Mouse (Mus musculus) intestine, embryonic 16.5 days (tissue): Measurements from ENCODE around the gene Fam107b. TPM values are rescaled to one million over a fixed set of nuclear protein-coding genes. Genes with fewer than 3 reads are reported as not detected.

Experiments used
- ATAC-seq: fragments of 200-750 bp; cut with Nextera tagmentation; 2 replicates; pipeline ENCODE4 v1.8.0; 2017; ENCODE audit warnings: moderate TSS enrichment, moderate library complexity
- H3K27ac ChIP-seq: fragments of 300-500 bp; sonication (generic); 2 replicates; pipeline ENCODE4 v1.5.1; 2014; ENCODE audit warnings: mild to moderate bottlenecking, low read length
- H3K27me3 ChIP-seq: fragments of 300-500 bp; sonication (generic); replicated peaks from 2 replicates; pipeline ENCODE4 v1.6.1; 2014; ENCODE audit warnings: low read length, control low read depth, mixed read lengths; ENCODE audit not compliant: control insufficient read depth, insufficient read depth
- H3K36me3 ChIP-seq: fragments of 300-500 bp; sonication (generic); 2 replicates; pipeline ENCODE4 v1.6.1; 2014; ENCODE audit warnings: low read length, control low read depth; ENCODE audit not compliant: control insufficient read depth, insufficient read depth
- H3K4me1 ChIP-seq: fragments of 300-500 bp; sonication (generic); 2 replicates; pipeline ENCODE4 v1.6.1; 2014; ENCODE audit warnings: low read length, control low read depth, mixed read lengths; ENCODE audit not compliant: control insufficient read depth, insufficient read depth
- H3K4me2 ChIP-seq: fragments of 300-500 bp; sonication (generic); 2 replicates; pipeline ENCODE4 v1.6.1; 2014; ENCODE audit warnings: low read depth, low read length, control low read depth
- H3K4me3 ChIP-seq: fragments of 300-500 bp; sonication (generic); 2 replicates; pipeline ENCODE4 v1.5.1; 2014; ENCODE audit warnings: mild to moderate bottlenecking, low read length
- H3K9ac ChIP-seq: fragments of 300-500 bp; sonication (generic); 2 replicates; pipeline ENCODE4 v1.6.1; 2014; ENCODE audit warnings: low read depth, low read length
- H3K9me3 ChIP-seq: fragments of 300-500 bp; sonication (generic); 2 replicates; pipeline ENCODE4 v1.6.1; 2016; ENCODE audit warnings: low read length, control low read depth; ENCODE audit not compliant: control insufficient read depth
- WGBS: fragments of 180-500 bp; shearing (Covaris S2); extraction: QIAGEN DNeasy Blood & Tissue Kit; methylation state at CpG from one replicate; pipeline ENCODE4 v1.1.7; 2014; 5-methylcytosine and 5-hydroxymethylcytosine counted together
- polyA plus RNA-seq: library from polyadenylated mRNA; unstranded; fragments of >200 nt; fragmentation: Nextera tagmentation; extraction: Ambion mirVana; gene quantifications from 2 replicates; pipeline ENCODE4 v1.2.1, GENCODE M21; 2015

The Fam107b gene
- polyA plus RNA-seq, 1 experiment from 2014 or later, result 36.8 TPM

DNA sequence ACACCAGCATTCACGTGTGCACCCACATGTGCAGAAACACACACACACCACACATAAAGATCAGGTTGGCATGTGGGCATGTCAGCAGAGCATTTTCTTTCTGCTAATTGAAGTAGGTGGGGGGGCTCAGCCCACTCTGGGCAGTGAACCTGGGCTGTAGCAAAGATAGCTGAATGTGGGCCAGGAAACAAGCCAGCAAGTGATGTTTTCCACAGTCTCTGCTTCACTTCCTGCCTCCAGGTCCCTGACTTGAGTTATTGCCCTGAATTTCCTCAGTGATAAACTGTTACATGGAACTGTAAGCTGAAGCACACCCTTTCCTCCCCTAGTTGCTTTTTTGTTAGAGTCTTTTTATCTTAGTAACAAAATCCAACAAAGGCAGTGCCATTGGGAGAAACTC, 6.1 kb downstream of the Fam107b start:
- H3K4me3 ChIP-seq, result no peak overlapping the region
- no peaks in the 10 kb centered on the region for H3K36me3 ChIP-seq
- no peak for ATAC-seq
- no peak overlapping the region for H3K27ac ChIP-seq
- H3K27me3 ChIP-seq, result no peaks in the 10 kb centered on the region
- 56% methylated on average over 1 of the region's 1 CpGs for WGBS
- no peak overlapping the region for H3K4me2 ChIP-seq
- no peak overlapping the region for H3K9ac ChIP-seq
- no peaks in the 10 kb centered on the region for H3K4me1 ChIP-seq
- H3K9me3 ChIP-seq, result no peaks in the 10 kb centered on the region

DNA sequence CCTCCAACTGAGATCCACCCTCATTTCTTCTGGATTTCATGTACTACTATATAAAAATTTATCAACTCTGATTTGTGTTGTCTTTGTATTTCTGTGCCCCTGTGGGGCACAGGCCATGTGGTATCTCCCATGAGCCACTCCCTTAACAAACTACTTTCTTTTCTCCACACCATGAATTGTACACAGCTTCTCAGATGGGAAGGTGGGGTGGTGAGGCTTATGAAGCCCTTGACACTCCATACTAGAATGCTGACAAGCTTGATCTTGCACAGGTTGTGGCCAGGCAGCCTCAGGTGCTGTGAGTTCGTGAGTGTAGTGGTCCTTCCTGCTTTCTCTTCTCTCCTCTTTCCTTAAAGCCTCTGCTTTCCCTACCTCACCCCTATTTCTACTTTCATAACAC, 6.9 kb downstream of the Fam107b start:
- H3K36me3 ChIP-seq, result no peaks in the 10 kb centered on the region
- no peaks in the 10 kb centered on the region for H3K9me3 ChIP-seq
- no peak for ATAC-seq
- H3K4me2 ChIP-seq, result no peak overlapping the region
- 55% methylated on average over 1 of the region's 1 CpGs for WGBS
- no peak overlapping the region for H3K4me3 ChIP-seq
- no peaks in the 10 kb centered on the region for H3K27me3 ChIP-seq
- no peaks in the 10 kb centered on the region for H3K4me1 ChIP-seq
- H3K27ac ChIP-seq, result no peak overlapping the region
- H3K9ac ChIP-seq, result no peak overlapping the region

DNA sequence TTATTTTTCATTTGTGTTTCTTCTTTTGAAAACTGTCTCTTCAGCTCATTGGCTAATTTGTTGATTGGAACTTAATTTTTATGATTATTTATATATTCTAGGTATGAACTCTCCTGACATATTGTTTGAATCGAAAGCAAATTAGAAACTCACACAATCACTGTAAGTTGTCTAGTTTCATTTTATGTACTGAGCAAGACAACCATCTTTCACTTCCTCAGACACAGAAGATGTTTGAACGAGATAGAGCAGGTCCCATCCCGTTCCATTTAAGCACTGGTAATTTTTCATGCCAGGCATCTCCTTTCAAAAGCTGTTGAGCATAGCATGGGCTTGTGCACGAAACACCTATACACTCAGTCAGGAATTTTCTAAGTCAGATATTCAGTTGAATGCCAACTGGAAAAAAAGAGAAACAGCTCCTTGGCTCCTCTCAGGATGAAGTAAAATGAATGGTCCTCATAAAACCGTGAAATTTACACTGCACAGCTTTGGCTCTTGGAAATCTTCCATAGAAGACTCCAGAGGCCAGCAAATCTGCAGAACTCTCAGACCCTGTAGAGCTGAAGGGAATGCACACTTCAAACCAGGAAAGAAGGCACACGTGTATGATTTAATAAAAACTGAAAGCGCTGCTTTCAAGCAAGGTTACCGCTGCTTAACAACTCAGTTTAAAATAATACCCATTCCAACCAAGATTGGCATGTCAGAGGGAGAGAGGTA, 8.1 kb downstream of the Fam107b start:
- Histone ChIP-seq H3K27ac (no peak overlapping the region), H3K4me1 (no peaks in the 10 kb centered on the region), H3K9me3 (no peaks in the 10 kb centered on the region), H3K4me3 (no peak overlapping the region), H3K4me2 (no peak overlapping the region), H3K27me3 (no peaks in the 10 kb centered on the region), H3K36me3 (no peaks in the 10 kb centered on the region), H3K9ac (no peak overlapping the region)
- ATAC-seq, result no peak
- WGBS, result 68% methylated on average over 8 of the region's 8 CpGs

DNA sequence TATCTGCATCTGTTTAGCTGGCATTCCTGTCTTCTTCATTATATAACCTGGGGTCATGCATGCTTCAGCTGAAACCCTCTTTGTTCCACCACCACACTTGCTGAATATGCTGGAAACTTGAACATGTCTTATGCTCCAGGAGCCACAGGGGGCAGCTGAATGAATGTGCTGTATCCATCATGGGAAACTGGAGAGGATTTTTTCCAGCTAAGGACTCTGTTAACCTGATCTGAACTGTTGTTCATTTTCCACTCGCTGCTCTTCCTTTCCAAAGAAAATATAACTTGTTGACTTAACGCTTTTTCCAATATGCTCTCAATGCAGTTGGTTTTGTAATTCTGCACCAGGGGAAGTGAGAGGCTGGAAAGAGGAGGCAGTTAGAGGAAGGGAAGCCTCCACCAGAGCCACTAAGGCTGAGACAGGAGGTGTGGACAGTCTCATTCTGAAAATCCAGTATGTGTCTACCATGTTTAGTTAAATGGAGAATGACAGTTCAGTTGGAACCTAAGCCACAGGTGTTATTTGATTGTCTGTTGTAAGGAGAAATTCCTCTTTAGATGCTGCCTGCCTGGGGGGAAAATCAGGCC, 9.1 kb downstream of the Fam107b start:
- no peak overlapping the region for H3K9ac ChIP-seq
- H3K4me1 ChIP-seq, result no peaks in the 10 kb centered on the region
- H3K27me3 ChIP-seq, result no peaks in the 10 kb centered on the region
- H3K4me2 ChIP-seq, result no peak overlapping the region
- H3K4me3 ChIP-seq, result no peak overlapping the region
- ATAC-seq, result no peak
- no peaks in the 10 kb centered on the region for H3K9me3 ChIP-seq
- H3K27ac ChIP-seq, result no peak overlapping the region
- 65% methylated on average over 2 of the region's 2 CpGs for WGBS
- no peaks in the 10 kb centered on the region for H3K36me3 ChIP-seq

DNA sequence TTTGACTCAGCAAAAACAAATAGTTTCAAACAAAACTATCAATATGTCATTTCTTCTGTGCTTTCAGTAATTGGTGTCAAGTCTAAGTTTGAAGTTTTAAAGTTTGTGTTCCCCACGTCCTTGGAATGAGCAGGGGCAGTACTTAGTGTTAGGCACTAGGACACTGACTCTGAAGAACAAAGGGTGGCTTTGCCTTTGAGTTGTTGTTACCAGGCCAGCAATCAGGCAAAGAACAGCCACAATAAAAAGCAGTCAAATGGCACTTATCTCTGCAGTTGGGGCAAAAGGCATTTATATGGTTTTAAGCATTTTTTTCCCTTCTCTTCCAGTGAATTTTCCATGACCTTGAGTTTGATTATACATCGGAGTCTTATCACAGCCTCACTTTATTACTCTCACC, 12.5 kb downstream of the Fam107b start:
- no peaks in the 10 kb centered on the region for H3K4me1 ChIP-seq
- no peak overlapping the region for H3K4me3 ChIP-seq
- no peaks in the 10 kb centered on the region for H3K27me3 ChIP-seq
- no peak overlapping the region for H3K9ac ChIP-seq
- ATAC-seq, result peak; percentile 88
- H3K36me3 ChIP-seq, result no peaks in the 10 kb centered on the region
- no peak overlapping the region for H3K27ac ChIP-seq
- WGBS, result 42% methylated on average over 2 of the region's 2 CpGs
- no peak overlapping the region for H3K4me2 ChIP-seq
- H3K9me3 ChIP-seq, result no peaks in the 10 kb centered on the region

DNA sequence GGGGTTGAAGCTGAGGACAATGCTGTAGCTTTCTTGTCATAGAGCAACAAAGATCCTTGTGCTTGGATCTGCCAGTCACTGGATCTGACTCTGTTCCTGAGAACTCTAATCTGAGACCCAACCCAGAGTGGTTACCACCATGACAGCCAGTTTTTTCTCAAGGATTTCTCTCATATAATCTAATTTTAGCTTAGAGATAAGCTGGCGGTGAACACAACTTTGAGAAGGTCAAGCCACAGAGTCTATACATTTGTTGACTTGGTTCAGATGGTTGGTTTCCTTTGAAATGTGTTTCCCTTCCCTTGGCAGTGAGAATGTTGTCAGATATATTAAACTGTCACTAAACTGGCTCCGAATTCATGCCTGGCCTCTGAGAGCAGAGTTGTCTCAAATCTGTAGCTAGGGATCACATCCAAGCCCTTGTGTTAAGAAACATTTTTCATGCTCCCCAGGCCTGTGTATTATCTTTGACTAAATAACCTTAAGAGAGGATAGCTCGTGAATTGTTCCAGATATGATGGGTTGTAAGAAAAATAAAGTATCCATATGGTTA, 15.0 kb downstream of the Fam107b start:
- Histone ChIP-seq H3K36me3 (no peaks in the 10 kb centered on the region), H3K4me1 (no peaks in the 10 kb centered on the region), H3K9ac (no peak overlapping the region), H3K4me2 (no peak overlapping the region), H3K4me3 (no peak overlapping the region), H3K27ac (no peak overlapping the region), H3K27me3 (no peaks in the 10 kb centered on the region), H3K9me3 (no peaks in the 10 kb centered on the region)
- 63% methylated on average over 3 of the region's 3 CpGs for WGBS
- ATAC-seq, result 0 out of 2 replicates have a peak, but pooled peaks have one; percentile 22

DNA sequence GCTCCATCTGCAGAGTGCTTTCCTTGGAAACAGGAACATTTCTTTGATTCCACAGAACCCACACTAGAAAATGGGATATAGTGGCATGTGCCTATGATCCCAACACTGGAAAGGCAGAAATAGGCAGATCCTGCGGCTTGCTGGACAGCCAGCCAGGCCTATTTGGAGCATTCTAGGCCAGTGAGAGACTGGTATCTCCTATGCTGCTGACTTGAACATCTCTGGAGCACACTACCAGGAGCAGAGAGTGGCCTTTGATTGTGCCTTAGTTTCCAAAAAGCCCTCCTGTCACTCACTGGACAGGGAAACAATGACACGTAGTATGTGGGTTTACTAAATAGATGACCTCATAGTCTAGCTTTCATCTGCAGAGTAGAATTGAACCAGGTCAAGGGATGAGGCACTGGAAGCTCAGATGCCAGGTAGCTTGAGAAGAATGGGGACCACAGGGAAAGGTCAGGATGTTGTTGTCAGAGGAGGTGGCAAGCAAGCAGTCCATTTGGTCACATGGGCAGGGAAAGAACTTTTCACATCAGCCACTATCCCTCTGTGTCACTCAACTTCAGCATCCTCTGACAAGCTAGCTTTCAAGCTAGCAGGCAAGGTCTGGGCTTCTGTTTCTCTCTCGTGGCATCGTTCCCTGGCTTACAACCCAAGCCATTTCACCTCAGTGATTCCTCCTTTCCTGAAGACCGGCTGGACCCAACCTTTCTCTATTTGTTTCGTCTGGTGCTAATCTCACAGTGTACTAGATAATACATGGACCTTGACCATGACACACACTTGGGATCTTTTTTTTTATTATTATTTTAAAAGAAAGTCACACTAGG, 20.0 kb downstream of the Fam107b start:
- no peaks in the 10 kb centered on the region for H3K27me3 ChIP-seq
- no peak overlapping the region for H3K4me3 ChIP-seq
- H3K4me1 ChIP-seq, result no peaks in the 10 kb centered on the region
- H3K9ac ChIP-seq, result no peak overlapping the region
- ATAC-seq, result peak; percentile 84
- no peak overlapping the region for H3K27ac ChIP-seq
- no peak overlapping the region for H3K4me2 ChIP-seq
- WGBS, result 62% methylated on average over 6 of the region's 6 CpGs
- no peaks in the 10 kb centered on the region for H3K36me3 ChIP-seq
- H3K9me3 ChIP-seq, result no peaks in the 10 kb centered on the region

DNA sequence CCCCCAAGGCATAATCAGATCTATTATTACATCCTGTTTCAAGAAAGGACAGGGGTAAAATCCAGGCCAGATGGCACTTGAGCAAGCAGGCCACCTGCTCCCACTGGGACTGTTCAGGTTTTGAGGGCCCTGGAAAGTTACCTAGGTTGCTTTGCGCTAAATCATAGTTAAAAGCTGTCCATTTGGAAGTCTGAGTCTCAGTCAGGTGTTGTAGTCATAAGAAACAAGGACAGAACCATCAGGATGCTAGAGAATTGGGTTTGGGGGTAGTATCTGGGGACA, 20.6 kb downstream of the Fam107b start:
- H3K27me3 ChIP-seq, result no peaks in the 10 kb centered on the region
- ATAC-seq, result no peak; the same call in 1 of the 2 replicates
- no peak overlapping the region for H3K27ac ChIP-seq
- no peaks in the 10 kb centered on the region for H3K36me3 ChIP-seq
- H3K4me3 ChIP-seq, result no peak overlapping the region
- WGBS, result 92% methylated on average over 1 of the region's 1 CpGs
- H3K9me3 ChIP-seq, result no peaks in the 10 kb centered on the region
- no peaks in the 10 kb centered on the region for H3K4me1 ChIP-seq
- no peak overlapping the region for H3K4me2 ChIP-seq
- H3K9ac ChIP-seq, result no peak overlapping the region

DNA sequence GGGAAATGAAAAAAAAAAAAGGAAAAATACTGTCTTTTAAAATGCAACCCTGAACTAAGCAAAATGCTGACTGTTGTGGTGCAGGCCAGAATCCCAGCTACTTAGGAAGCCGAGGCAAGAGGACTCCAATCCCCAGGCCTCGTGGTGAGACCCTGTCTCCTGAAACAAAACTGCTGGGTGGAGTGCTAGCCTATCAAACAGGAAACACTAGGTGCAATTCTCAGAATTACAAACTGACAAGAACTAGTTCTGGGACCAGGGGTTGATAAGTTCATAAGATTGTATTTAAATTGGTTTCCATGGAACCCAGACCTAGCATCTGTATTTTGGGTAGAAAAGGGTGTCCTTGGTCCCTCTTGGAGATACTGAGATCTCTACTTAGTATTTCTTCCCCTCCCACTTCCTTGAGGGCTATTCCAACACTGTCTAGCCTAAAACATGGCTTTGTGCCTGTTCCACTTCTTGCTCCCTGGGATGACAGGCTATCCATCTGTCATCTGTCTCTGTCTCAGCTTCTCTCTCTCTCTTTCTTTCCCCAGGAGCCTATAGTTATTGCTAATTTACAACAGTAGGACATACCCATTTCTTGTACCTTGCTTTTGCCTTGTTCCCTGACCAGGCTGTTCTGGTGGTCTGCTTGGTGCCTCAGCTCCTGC, 24.5 kb downstream of the Fam107b start:
- 71% methylated on average over 2 of the region's 2 CpGs for WGBS

More for the DNA sequence above, 24.5 kb downstream of the Fam107b start:
- no peak overlapping the region for H3K4me3 ChIP-seq
- no peak overlapping the region for H3K27ac ChIP-seq
- H3K4me1 ChIP-seq, result no peaks in the 10 kb centered on the region
- H3K27me3 ChIP-seq, result no peaks in the 10 kb centered on the region
- H3K9ac ChIP-seq, result no peak overlapping the region
- H3K36me3 ChIP-seq, result no peaks in the 10 kb centered on the region
- no peak overlapping the region for H3K4me2 ChIP-seq
- no peaks in the 10 kb centered on the region for H3K9me3 ChIP-seq
- ATAC-seq, result no peak
